Mouse (Mus musculus): ENCODE measurements at regions not wholly inside any gene's neighbourhood (a gene's known extent, or its start where the extent isn't known, plus 50 kb on each side); places are given as distances from the start of the nearest gene placed in this dataset.

DNA sequence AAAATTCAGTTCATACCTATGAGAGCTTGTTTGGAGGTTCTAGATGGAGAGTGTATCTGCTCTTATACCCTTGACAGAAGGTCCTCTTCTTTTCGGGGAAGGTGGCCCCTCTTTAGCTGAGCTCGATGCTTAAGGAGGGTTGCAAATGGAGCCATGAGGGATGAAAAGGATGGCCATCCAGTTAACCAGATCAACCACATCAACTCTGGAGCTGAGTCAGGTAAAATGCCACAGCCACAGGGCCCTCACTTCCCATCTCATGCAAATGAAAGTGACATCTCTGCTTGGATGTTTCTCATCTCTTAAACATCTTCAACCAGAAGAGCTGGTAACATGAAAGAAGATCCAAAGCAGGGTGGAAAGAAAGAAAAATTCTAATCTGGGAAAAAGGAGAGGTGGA is 105.0 kb downstream of the A730009L09Rik start:
- TF ChIP-seq POLR2A (IDR thresholded peaks at IDR 0.05; ENCODE audit: low read depth, low read length): no peak
- no peak for TF ChIP-seq CTCF (IDR thresholded peaks at IDR 0.05; ENCODE audit: borderline replicate concordance, insufficient read depth, low read length)
